Mouse (Mus musculus): ENCODE measurements around the gene Phf21a. TPM values are rescaled to one million over a fixed set of nuclear protein-coding genes. Genes with fewer than 3 reads are reported as not detected.
"Not testable (repeated sequence)": the region's sequence is repeated elsewhere in the genome, so short reads cannot be mapped to it uniquely, and the experiment has no call there.

Gene Phf21a
- polyA plus RNA-seq, 1 experiment from 2014 or later, result 2.6 TPM

- no peak for ATAC-seq (ENCODE audit: insufficient read depth)
- no peak overlapping the region for H3K4me2 ChIP-seq
- 72% methylated on average over 4 of the region's 4 CpGs for WGBS (ENCODE audit: insufficient replicate concordance)
These were observed 10.7 kb upstream of the Phf21a start for GRCm38 (mm10) chr2:92082196-92082595.

GRCm38 (mm10) chr2:92085721-92086120 lies 7.2 kb upstream of the Phf21a start:
- no peak overlapping the region for H3K9ac ChIP-seq
- no peak overlapping the region for H3K27ac ChIP-seq (replicated peaks)
- H3K27me3 ChIP-seq, result no peaks in the 10 kb centered on the region
- WGBS (ENCODE audit: insufficient replicate concordance), result 42% methylated on average over 1 of the region's 1 CpGs
- no peaks in the 10 kb centered on the region for H3K4me1 ChIP-seq (replicated peaks)
- no peaks in the 10 kb centered on the region for H3K36me3 ChIP-seq (replicated peaks)
- no peaks in the 10 kb centered on the region for H3K9me3 ChIP-seq (replicated peaks)
- no peak overlapping the region for H3K4me2 ChIP-seq
- ATAC-seq (ENCODE audit: insufficient read depth), result no peak
- H3K4me3 ChIP-seq (replicated peaks), result no peak overlapping the region

More at GRCm38 (mm10) chr2:92082196-92082595, 10.7 kb upstream of the Phf21a start:
- Histone ChIP-seq H3K36me3 (replicated peaks) (no peaks in the 10 kb centered on the region), H3K4me1 (replicated peaks) (no peaks in the 10 kb centered on the region), H3K4me3 (replicated peaks) (no peak overlapping the region), H3K9ac (no peak overlapping the region), H3K9me3 (replicated peaks) (no peaks in the 10 kb centered on the region), H3K27me3 (no peaks in the 10 kb centered on the region), H3K27ac (replicated peaks) (no peak overlapping the region)

- H3K27ac ChIP-seq (replicated peaks), result no peak overlapping the region
- H3K27me3 ChIP-seq, result no peaks in the 10 kb centered on the region
- H3K36me3 ChIP-seq (replicated peaks), result no peaks in the 10 kb centered on the region
- no peak for ATAC-seq (ENCODE audit: insufficient read depth)
- H3K4me3 ChIP-seq (replicated peaks), result no peak overlapping the region
- 59% methylated on average over 4 of the region's 4 CpGs for WGBS (ENCODE audit: insufficient replicate concordance)
- H3K9me3 ChIP-seq (replicated peaks), result no peaks in the 10 kb centered on the region
- H3K4me1 ChIP-seq (replicated peaks), result no peaks in the 10 kb centered on the region
- no peak overlapping the region for H3K4me2 ChIP-seq
- H3K9ac ChIP-seq, result no peak overlapping the region
These were observed 5.9 kb upstream of the Phf21a start for GRCm38 (mm10) chr2:92087065-92087464.

- no peak overlapping the region for H3K4me2 ChIP-seq
- no peak overlapping the region for H3K27ac ChIP-seq (replicated peaks)
- H3K4me3 ChIP-seq (replicated peaks), result no peak overlapping the region
- H3K36me3 ChIP-seq (replicated peaks), result no peaks in the 10 kb centered on the region
- H3K4me1 ChIP-seq (replicated peaks), result no peaks in the 10 kb centered on the region
- no peaks in the 10 kb centered on the region for H3K27me3 ChIP-seq
- ATAC-seq (ENCODE audit: insufficient read depth), result no peak
- WGBS (ENCODE audit: insufficient replicate concordance), result 77% methylated on average over 4 of the region's 4 CpGs
- no peak overlapping the region for H3K9ac ChIP-seq
- no peaks in the 10 kb centered on the region for H3K9me3 ChIP-seq (replicated peaks)
These were observed 3.1 kb upstream of the Phf21a start for GRCm38 (mm10) chr2:92089782-92090181.

- H3K36me3 ChIP-seq (replicated peaks); H3K4me3 ChIP-seq (replicated peaks); H3K4me2 ChIP-seq; H3K27me3 ChIP-seq; H3K9ac ChIP-seq; H3K4me1 ChIP-seq (replicated peaks); H3K27ac ChIP-seq (replicated peaks); ATAC-seq (ENCODE audit: insufficient read depth); H3K9me3 ChIP-seq (replicated peaks): not testable (repeated sequence)
- WGBS (ENCODE audit: insufficient replicate concordance), result 52% methylated on average over 2 of the region's 2 CpGs
These were observed 586 bp downstream of the Phf21a start for GRCm38 (mm10) chr2:92093503-92093902.

- H3K4me2 ChIP-seq, result no peak overlapping the region
- H3K27me3 ChIP-seq, result no peaks in the 10 kb centered on the region
- H3K4me1 ChIP-seq (replicated peaks), result no peaks in the 10 kb centered on the region
- H3K9me3 ChIP-seq (replicated peaks), result no peaks in the 10 kb centered on the region
- no peak for ATAC-seq (ENCODE audit: insufficient read depth)
- H3K27ac ChIP-seq (replicated peaks), result no peak overlapping the region
- H3K4me3 ChIP-seq (replicated peaks), result no peak overlapping the region
- 58% methylated on average over 8 of the region's 8 CpGs for WGBS (ENCODE audit: insufficient replicate concordance)
- no peak overlapping the region for H3K9ac ChIP-seq
- no peaks in the 10 kb centered on the region for H3K36me3 ChIP-seq (replicated peaks)
These were observed 1.2 kb downstream of the Phf21a start for GRCm38 (mm10) chr2:92094078-92094477.

- Histone ChIP-seq H3K4me3 (replicated peaks) (no peak overlapping the region), H3K36me3 (replicated peaks) (no peaks in the 10 kb centered on the region), H3K9me3 (replicated peaks) (no peaks in the 10 kb centered on the region), H3K4me1 (replicated peaks) (no peaks in the 10 kb centered on the region), H3K9ac (no peak overlapping the region), H3K27ac (replicated peaks) (no peak overlapping the region), H3K27me3 (no peaks in the 10 kb centered on the region), H3K4me2 (no peak overlapping the region)
- WGBS (ENCODE audit: insufficient replicate concordance), result 61% methylated on average over 6 of the region's 6 CpGs
- no peak for ATAC-seq (ENCODE audit: insufficient read depth)
These were observed 7.9 kb downstream of the Phf21a start for GRCm38 (mm10) chr2:92100768-92101167.

GRCm38 (mm10) chr2:92124523-92124922 lies 31.6 kb downstream of the Phf21a start:
- no peak for ATAC-seq (ENCODE audit: insufficient read depth)
- Histone ChIP-seq H3K36me3 (replicated peaks) (no peaks in the 10 kb centered on the region), H3K9me3 (replicated peaks) (no peaks in the 10 kb centered on the region), H3K27me3 (no peaks in the 10 kb centered on the region), H3K4me2 (no peak overlapping the region), H3K4me1 (replicated peaks) (no peaks in the 10 kb centered on the region), H3K9ac (no peak overlapping the region), H3K27ac (replicated peaks) (no peak overlapping the region), H3K4me3 (replicated peaks) (no peak overlapping the region)
- 37% methylated on average over 5 of the region's 5 CpGs for WGBS (ENCODE audit: insufficient replicate concordance)

- WGBS (ENCODE audit: insufficient replicate concordance), result 51% methylated on average over 8 of the region's 8 CpGs
- no peak overlapping the region for H3K27ac ChIP-seq (replicated peaks)
- ATAC-seq (ENCODE audit: insufficient read depth), result no peak
These were observed 32.4 kb downstream of the Phf21a start for GRCm38 (mm10) chr2:92125330-92125729.

GRCm38 (mm10) chr2:92130071-92130470 lies 37.2 kb downstream of the Phf21a start:
- 77% methylated on average over 7 of the region's 7 CpGs for WGBS (ENCODE audit: insufficient replicate concordance)
- no peaks in the 10 kb centered on the region for H3K4me1 ChIP-seq (replicated peaks)
- no peaks in the 10 kb centered on the region for H3K36me3 ChIP-seq (replicated peaks)
- H3K4me2 ChIP-seq, result no peak overlapping the region
- ATAC-seq (ENCODE audit: insufficient read depth), result no peak
- no peak overlapping the region for H3K27ac ChIP-seq (replicated peaks)
- H3K9ac ChIP-seq, result no peak overlapping the region
- no peak overlapping the region for H3K4me3 ChIP-seq (replicated peaks)
- no peaks in the 10 kb centered on the region for H3K27me3 ChIP-seq
- no peaks in the 10 kb centered on the region for H3K9me3 ChIP-seq (replicated peaks)

More at GRCm38 (mm10) chr2:92125330-92125729, 32.4 kb downstream of the Phf21a start:
- no peaks in the 10 kb centered on the region for H3K9me3 ChIP-seq (replicated peaks)
- no peak overlapping the region for H3K9ac ChIP-seq
- no peaks in the 10 kb centered on the region for H3K36me3 ChIP-seq (replicated peaks)
- H3K4me2 ChIP-seq, result no peak overlapping the region
- no peak overlapping the region for H3K4me3 ChIP-seq (replicated peaks)
- H3K4me1 ChIP-seq (replicated peaks), result no peaks in the 10 kb centered on the region
- no peaks in the 10 kb centered on the region for H3K27me3 ChIP-seq

- H3K27ac ChIP-seq (replicated peaks), result no peak overlapping the region
These were observed 45.8 kb downstream of the Phf21a start for GRCm38 (mm10) chr2:92138736-92139135.

GRCm38 (mm10) chr2:92139365-92139764 lies 46.4 kb downstream of the Phf21a start:
- no peaks in the 10 kb centered on the region for H3K36me3 ChIP-seq (replicated peaks)
- H3K4me2 ChIP-seq, result no peak overlapping the region
- no peak overlapping the region for H3K9ac ChIP-seq
- H3K9me3 ChIP-seq (replicated peaks), result no peaks in the 10 kb centered on the region
- ATAC-seq (ENCODE audit: insufficient read depth), result no peak
- no peak overlapping the region for H3K4me3 ChIP-seq (replicated peaks)
- no peaks in the 10 kb centered on the region for H3K27me3 ChIP-seq
- H3K4me1 ChIP-seq (replicated peaks), result no peaks in the 10 kb centered on the region
- H3K27ac ChIP-seq (replicated peaks), result no peak overlapping the region

More at GRCm38 (mm10) chr2:92138736-92139135, 45.8 kb downstream of the Phf21a start:
- no peaks in the 10 kb centered on the region for H3K36me3 ChIP-seq (replicated peaks)
- H3K4me3 ChIP-seq (replicated peaks), result no peak overlapping the region
- H3K9me3 ChIP-seq (replicated peaks), result no peaks in the 10 kb centered on the region
- no peaks in the 10 kb centered on the region for H3K4me1 ChIP-seq (replicated peaks)
- no peak overlapping the region for H3K9ac ChIP-seq
- H3K4me2 ChIP-seq, result no peak overlapping the region
- H3K27me3 ChIP-seq, result no peaks in the 10 kb centered on the region
- ATAC-seq (ENCODE audit: insufficient read depth), result no peak

All from liver, embryonic 15.5 days (tissue).